Mouse (Mus musculus): Measurements from ENCODE around the gene Plgrkt. TPM values are rescaled to one million over a fixed set of nuclear protein-coding genes. Genes with fewer than 3 reads are reported as not detected.

Gene Plgrkt
- polyA plus RNA-seq, 1 experiment from 2014 or later, result 50.6 TPM

DNA sequence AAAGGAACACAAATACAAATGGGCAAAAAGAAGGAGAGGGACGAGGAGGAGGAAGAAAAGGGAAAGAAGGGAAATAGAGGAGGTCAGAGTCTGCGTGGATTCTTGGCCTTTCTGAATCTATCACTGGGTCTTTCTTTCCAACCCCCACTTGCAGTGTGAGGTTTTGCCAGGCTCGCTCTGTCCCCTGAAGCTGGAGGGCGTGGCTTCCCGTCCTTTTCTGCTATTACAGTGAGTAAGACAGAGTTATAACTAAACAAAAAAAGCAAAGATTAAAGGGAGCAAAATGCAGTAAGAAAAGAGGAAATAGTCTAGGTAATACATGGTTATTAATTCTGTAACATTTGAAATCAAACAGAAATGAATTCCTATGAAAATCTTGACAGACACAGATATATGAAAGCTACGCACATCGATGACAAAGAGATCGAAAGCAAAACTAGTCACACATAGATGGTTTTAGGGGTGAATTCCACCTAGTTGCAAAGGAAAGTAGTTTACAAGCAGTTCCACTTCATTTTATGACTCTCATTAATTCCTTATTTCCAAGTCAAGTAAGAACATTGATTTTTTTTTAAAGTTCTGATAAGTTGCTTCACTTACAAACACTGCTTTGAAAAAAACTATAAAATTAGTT is 43.7 kb downstream of the Plgrkt start:
- WGBS, result 68% methylated on average over 8 of the region's 8 CpGs
- Histone ChIP-seq H3K4me3 (ENCODE audit: low read depth, low read length) (no peak overlapping the region), H3K36me3 (ENCODE audit: insufficient read depth, low read length) (no peaks in the 10 kb centered on the region), H3K9ac (replicated peaks; ENCODE audit: low read depth) (no peak overlapping the region), H3K27me3 (replicated peaks; ENCODE audit: insufficient read depth, low read length) (0 out of 2 replicates have a peak, but pooled peaks cover 6% of the 10 kb centered on the region), H3K4me1 (ENCODE audit: insufficient read depth, low read depth, low read length) (peaks cover 4% of the 10 kb centered on the region; the same call in 1 of the 2 replicates), H3K9me3 (ENCODE audit: low read length) (no peaks in the 10 kb centered on the region), H3K27ac (ENCODE audit: low read length) (no peak overlapping the region), H3K4me2 (replicated peaks; ENCODE audit: low read depth, low read length) (no peak overlapping the region)
- DNase-seq (ENCODE audit: low spot score) (no peak), ATAC-seq (no peak)
- no peak for TF ChIP-seq CTCF (IDR thresholded peaks at IDR 0.05)

DNA sequence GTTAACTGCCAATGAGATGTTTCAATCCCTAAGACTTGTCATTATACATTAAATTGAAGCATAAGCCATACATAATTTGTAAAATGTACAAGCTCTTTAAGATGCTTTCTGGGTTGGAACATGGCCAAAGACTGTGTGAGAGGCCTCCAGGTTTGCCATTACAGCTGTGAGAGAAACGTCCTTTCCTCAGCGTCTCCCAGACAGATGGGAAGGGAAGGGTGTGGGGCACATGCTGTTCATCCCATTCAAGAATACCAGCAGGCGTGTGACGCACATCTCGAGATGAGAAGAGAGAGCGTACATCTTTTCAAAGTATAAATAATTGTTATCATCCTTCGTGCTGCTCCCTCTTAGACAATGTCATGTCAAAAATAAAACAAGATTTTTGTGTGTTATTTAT is 54.5 kb downstream of the Plgrkt start:
- Histone ChIP-seq H3K9ac (replicated peaks; ENCODE audit: low read depth) (no peak overlapping the region), H3K27ac (ENCODE audit: low read length) (no peak overlapping the region), H3K4me3 (ENCODE audit: low read depth, low read length) (no peak overlapping the region), H3K9me3 (ENCODE audit: low read length) (no peaks in the 10 kb centered on the region; the same call in 1 of the 2 replicates), H3K4me1 (ENCODE audit: insufficient read depth, low read depth, low read length) (no peaks in the 10 kb centered on the region), H3K36me3 (ENCODE audit: insufficient read depth, low read length) (peaks cover 5% of the 10 kb centered on the region), H3K27me3 (replicated peaks; ENCODE audit: insufficient read depth, low read length) (no peaks in the 10 kb centered on the region), H3K4me2 (replicated peaks; ENCODE audit: low read depth, low read length) (no peak overlapping the region)
- no peak for TF ChIP-seq CTCF (IDR thresholded peaks at IDR 0.05)
- TF ChIP-seq EP300 (IDR thresholded peaks at IDR 0.05), result no peak
- ATAC-seq (no peak), DNase-seq (ENCODE audit: low spot score) (no peak)
- 64% methylated on average over 7 of the region's 7 CpGs for WGBS

DNA sequence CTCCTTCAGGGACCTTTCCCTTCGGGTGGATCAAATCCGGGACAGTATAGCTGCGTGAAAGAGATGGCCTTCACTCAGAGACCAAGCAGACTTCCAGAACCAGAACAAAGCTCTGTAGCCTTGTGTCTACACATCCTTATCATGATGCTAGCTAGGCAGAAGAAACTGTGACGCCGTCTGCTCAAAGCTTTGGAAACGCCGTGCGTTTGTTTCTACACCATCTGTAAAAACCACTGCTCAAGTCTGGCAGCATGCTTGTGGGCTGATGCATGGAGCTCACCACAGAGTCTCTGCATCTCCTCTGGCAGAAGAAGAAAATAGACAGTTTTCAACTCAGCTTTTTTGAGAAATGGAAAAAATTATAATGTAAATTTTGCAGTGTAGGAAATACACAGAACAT is 55.4 kb downstream of the Plgrkt start:
- H3K9me3 ChIP-seq (ENCODE audit: low read length), result no peaks in the 10 kb centered on the region; the same call in 1 of the 2 replicates
- H3K27me3 ChIP-seq (replicated peaks; ENCODE audit: insufficient read depth, low read length), result no peaks in the 10 kb centered on the region
- no peak for TF ChIP-seq EP300 (IDR thresholded peaks at IDR 0.05)
- TF ChIP-seq CTCF (IDR thresholded peaks at IDR 0.05), result no peak
- no peak overlapping the region for H3K9ac ChIP-seq (replicated peaks; ENCODE audit: low read depth)
- H3K4me3 ChIP-seq (ENCODE audit: low read depth, low read length), result no peak overlapping the region
- ATAC-seq (no peak), DNase-seq (ENCODE audit: low spot score) (no peak)
- H3K4me2 ChIP-seq (replicated peaks; ENCODE audit: low read depth, low read length), result no peak overlapping the region
- H3K4me1 ChIP-seq (ENCODE audit: insufficient read depth, low read depth, low read length), result no peaks in the 10 kb centered on the region
- H3K27ac ChIP-seq (ENCODE audit: low read length), result no peak overlapping the region
- WGBS, result 87% methylated on average over 8 of the region's 8 CpGs
- peaks cover 5% of the 10 kb centered on the region for H3K36me3 ChIP-seq (ENCODE audit: insufficient read depth, low read length)

DNA sequence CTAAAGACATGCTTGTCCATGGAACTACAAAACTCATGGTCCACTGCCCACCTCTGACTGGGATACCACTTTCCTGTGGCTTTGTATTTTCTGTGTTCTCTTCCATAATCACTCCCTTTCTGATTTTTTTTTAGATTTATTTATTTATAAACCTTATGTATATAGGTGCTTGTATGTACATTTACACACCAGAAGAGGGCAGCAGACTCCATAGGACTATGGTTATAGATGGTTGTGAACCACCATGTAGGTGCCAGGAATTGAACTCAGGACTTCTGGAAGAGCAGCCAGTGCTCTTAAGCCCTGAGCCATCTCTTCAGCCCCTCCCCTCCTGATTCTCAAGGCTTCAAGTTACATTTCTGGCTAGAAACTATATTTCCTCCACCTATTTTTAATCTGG is 58.4 kb downstream of the Plgrkt start:
- H3K9me3 ChIP-seq (ENCODE audit: low read length), result no peaks in the 10 kb centered on the region
- H3K4me1 ChIP-seq (ENCODE audit: insufficient read depth, low read depth, low read length), result no peaks in the 10 kb centered on the region
- no peak for DNase-seq (ENCODE audit: low spot score)
- no peaks in the 10 kb centered on the region for H3K27me3 ChIP-seq (replicated peaks; ENCODE audit: insufficient read depth, low read length)
- H3K4me2 ChIP-seq (replicated peaks; ENCODE audit: low read depth, low read length), result no peak overlapping the region
- H3K27ac ChIP-seq (ENCODE audit: low read length), result no peak overlapping the region
- no peak overlapping the region for H3K4me3 ChIP-seq (ENCODE audit: low read depth, low read length)
- H3K36me3 ChIP-seq (ENCODE audit: insufficient read depth, low read length), result peaks cover 5% of the 10 kb centered on the region
- TF ChIP-seq EP300 (IDR thresholded peaks at IDR 0.05), result no peak
- TF ChIP-seq CTCF (IDR thresholded peaks at IDR 0.05), result peak; percentile 10; the same call in 1 of the 2 replicates
- no peak for ATAC-seq
- H3K9ac ChIP-seq (replicated peaks; ENCODE audit: low read depth), result no peak overlapping the region

DNA sequence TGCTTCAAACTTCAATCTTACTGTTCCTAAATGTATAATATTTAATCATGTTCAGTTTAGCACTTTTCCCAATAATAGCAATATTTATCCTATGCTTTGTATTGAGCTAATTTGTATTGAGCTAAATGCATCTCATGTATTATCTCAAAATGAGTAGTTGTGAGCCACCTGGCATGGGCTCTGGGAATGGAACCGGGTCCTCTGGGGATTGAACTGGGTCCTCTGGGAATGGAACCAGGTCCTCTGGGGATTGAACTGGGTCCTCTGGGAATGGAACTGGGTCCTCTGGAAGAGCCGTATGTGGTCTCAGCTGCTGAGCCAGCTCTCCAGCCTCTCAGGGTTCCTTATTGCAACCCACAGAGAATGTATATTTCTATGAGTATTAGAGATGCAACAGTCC is 65.1 kb downstream of the Plgrkt start:
- Histone ChIP-seq H3K36me3 (ENCODE audit: insufficient read depth, low read length) (peaks cover 13% of the 10 kb centered on the region; the same call in 1 of the 2 replicates), H3K9ac (replicated peaks; ENCODE audit: low read depth) (no peak overlapping the region), H3K9me3 (ENCODE audit: low read length) (no peaks in the 10 kb centered on the region), H3K4me3 (ENCODE audit: low read depth, low read length) (no peak overlapping the region), H3K4me1 (ENCODE audit: insufficient read depth, low read depth, low read length) (no peaks in the 10 kb centered on the region), H3K4me2 (replicated peaks; ENCODE audit: low read depth, low read length) (no peak overlapping the region), H3K27ac (ENCODE audit: low read length) (no peak overlapping the region), H3K27me3 (replicated peaks; ENCODE audit: insufficient read depth, low read length) (no peaks in the 10 kb centered on the region)
- TF ChIP-seq CTCF (IDR thresholded peaks at IDR 0.05), result no peak
- no peak for TF ChIP-seq EP300 (IDR thresholded peaks at IDR 0.05)
- no peak for DNase-seq (ENCODE audit: low spot score)
- 92% methylated on average over 2 of the region's 2 CpGs for WGBS
- no peak for ATAC-seq

DNA sequence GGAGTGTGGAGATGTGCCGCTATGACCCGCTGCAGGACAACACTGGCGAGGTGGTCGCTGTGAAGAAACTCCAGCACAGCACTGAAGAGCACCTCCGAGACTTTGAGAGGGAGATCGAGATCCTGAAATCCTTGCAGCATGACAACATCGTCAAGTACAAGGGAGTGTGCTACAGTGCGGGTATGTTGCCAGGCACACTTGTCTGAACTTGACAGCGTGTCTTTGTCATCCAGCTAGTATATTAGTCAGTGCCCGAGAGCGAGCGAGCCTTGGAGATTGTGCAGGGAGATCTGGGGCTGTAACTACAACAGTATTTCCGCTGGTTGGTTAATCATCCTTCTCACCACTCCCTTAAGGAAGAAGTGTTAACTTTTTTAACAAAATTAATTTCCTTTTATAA is 66.3 kb downstream of the Plgrkt start:
- Histone ChIP-seq H3K27ac (ENCODE audit: low read length) (no peak overlapping the region), H3K4me1 (ENCODE audit: insufficient read depth, low read depth, low read length) (no peaks in the 10 kb centered on the region), H3K4me2 (replicated peaks; ENCODE audit: low read depth, low read length) (no peak overlapping the region), H3K9ac (replicated peaks; ENCODE audit: low read depth) (no peak overlapping the region), H3K27me3 (replicated peaks; ENCODE audit: insufficient read depth, low read length) (no peaks in the 10 kb centered on the region), H3K4me3 (ENCODE audit: low read depth, low read length) (no peak overlapping the region), H3K9me3 (ENCODE audit: low read length) (no peaks in the 10 kb centered on the region), H3K36me3 (ENCODE audit: insufficient read depth, low read length) (peaks cover 15% of the 10 kb centered on the region; the same call in 1 of the 2 replicates)
- TF ChIP-seq CTCF (IDR thresholded peaks at IDR 0.05), result no peak
- no peak for TF ChIP-seq EP300 (IDR thresholded peaks at IDR 0.05)
- 85% methylated on average over 13 of the region's 13 CpGs for WGBS
- ATAC-seq (no peak), DNase-seq (ENCODE audit: low spot score) (no peak)

Other genes starting within 250 kb of the Plgrkt start
- 9.6 and 9.9 TPM in 2 replicates for gene Jak2, start 115.6 kb downstream of the Plgrkt start, polyA plus RNA-seq (2015; fragmentation: Nextera tagmentation; extraction: Ambion mirVana)
- 0.57 and 1.5 TPM in 2 replicates for gene Insl6, start 42.0 kb downstream of the Plgrkt start, polyA plus RNA-seq (2015; fragmentation: Nextera tagmentation; extraction: Ambion mirVana)
- 0.11 TPM in 1 of 2 replicates, not detected in the other for gene Rln1, start 32.7 kb downstream of the Plgrkt start, polyA plus RNA-seq (2015; fragmentation: Nextera tagmentation; extraction: Ambion mirVana)
- gene Cd274, start 65 bp upstream of the Plgrkt start, polyA plus RNA-seq (2015; fragmentation: Nextera tagmentation; extraction: Ambion mirVana), result 0.57 and 0.79 TPM in 2 replicates
- gene Pdcd1lg2, start 43.5 kb upstream of the Plgrkt start, polyA plus RNA-seq (2015; fragmentation: Nextera tagmentation; extraction: Ambion mirVana), result 0.15 and 0.26 TPM in 2 replicates
- 17.7 and 18.6 TPM in 2 replicates for gene Ric1, start 154.9 kb upstream of the Plgrkt start, polyA plus RNA-seq (2015; fragmentation: Nextera tagmentation; extraction: Ambion mirVana)

All from lung, postnatal 0 days (tissue).